Mouse (Mus musculus) adrenal gland, adult (tissue): ENCODE data around the gene Rp9.
A peak's percentile ranks its signal among the peaks of the same experiment; 100 is the strongest.

Experiments used
- DNase-seq, 2 experiments: peaks; one replicate each; pipeline ENCODE4 v3.0.0; 2022 to 2023; ENCODE audit warnings: low spot score in 1 of 2; ENCODE audit not compliant: inconsistent age in 2 of 2

The Rp9 gene

GRCm38 (mm10) chr9:22372760-22373159 is 96.8 kb downstream of the Rp9 start:
- no peak for DNase-seq

GRCm38 (mm10) chr9:22368030-22368429 is 101.5 kb downstream of the Rp9 start:
- peak in 1 of 2 experiments; percentile 40 for DNase-seq

GRCm38 (mm10) chr9:22366621-22367020 is 102.9 kb downstream of the Rp9 start:
- peak; percentile 17 to 68 for DNase-seq

GRCm38 (mm10) chr9:22366221-22366620 is 103.3 kb downstream of the Rp9 start:
- DNase-seq: no peak
